Mouse (Mus musculus) monocyte, adult 5-6 weeks (primary cell): ENCODE data around the gene Uba52. TPM values are rescaled to one million over a fixed set of nuclear protein-coding genes. Genes with fewer than 3 reads are reported as not detected.

Experiments used
- ATAC-seq: fragments of 153-309, 156-312 bp; replicated peaks from 2 replicates; pipeline ENCODE4 v1.8.0; 2017; ENCODE audit warnings: mild to moderate bottlenecking; ENCODE audit not compliant: low TSS enrichment, insufficient number of reproducible peaks, severe bottlenecking, poor library complexity, low FRiP score
- total RNA-seq: library from RNA; stranded (forward); fragments of 200-1000, 200-491, 200-594 nt; gene quantifications from 3 replicates; pipeline ENCODE4 v1.2.3, GENCODE M21; 2017

Uba52 gene
- 1,178 to 1,886 TPM (median 1,315 TPM) in 3 replicates for total RNA-seq

GRCm38 (mm10) chr8:70510228-70510915 lies at the start of gene Uba52:
Gene Uba52, minus strand, starts transcription at chr8:70510801.
- peak; percentile 75 for ATAC-seq

- ATAC-seq: peak; percentile 56
These were observed 49.5 kb upstream of the Uba52 start for GRCm38 (mm10) chr8:70560096-70560495.

- ATAC-seq: no peak
These were observed 48.4 kb upstream of the Uba52 start for GRCm38 (mm10) chr8:70558983-70559382.

GRCm38 (mm10) chr8:70558334-70558733 lies 47.7 kb upstream of the Uba52 start:
- no peak for ATAC-seq

GRCm38 (mm10) chr8:70555079-70555747 lies 44.6 kb upstream of the Uba52 start:
- ATAC-seq: no peak

GRCm38 (mm10) chr8:70553740-70554139 lies 43.1 kb upstream of the Uba52 start:
- no peak for ATAC-seq

GRCm38 (mm10) chr8:70552836-70553235 lies 42.2 kb upstream of the Uba52 start:
- no peak for ATAC-seq

GRCm38 (mm10) chr8:70551558-70552161 lies 41.1 kb upstream of the Uba52 start:
- no peak for ATAC-seq

- no peak for ATAC-seq
These were observed 39.0 kb upstream of the Uba52 start for GRCm38 (mm10) chr8:70549412-70550184.

GRCm38 (mm10) chr8:70547762-70548161 lies 37.2 kb upstream of the Uba52 start:
- no peak for ATAC-seq

GRCm38 (mm10) chr8:70546412-70546811 lies 35.8 kb upstream of the Uba52 start:
- peak; percentile 12; the same call in 1 of the 2 replicates for ATAC-seq

- ATAC-seq: peak; percentile 70
These were observed 33.6 kb upstream of the Uba52 start for GRCm38 (mm10) chr8:70544200-70544687.

GRCm38 (mm10) chr8:70541081-70541480 lies 30.5 kb upstream of the Uba52 start:
- no peak for ATAC-seq

GRCm38 (mm10) chr8:70540507-70541071 lies 30.0 kb upstream of the Uba52 start:
- no peak for ATAC-seq

GRCm38 (mm10) chr8:70540013-70540506 lies 29.5 kb upstream of the Uba52 start:
- ATAC-seq: no peak

- ATAC-seq: peak; percentile 61
These were observed 28.6 kb upstream of the Uba52 start, which contains the start of gene Ell for GRCm38 (mm10) chr8:70539077-70539813. Gene Ell, plus strand, starts transcription at chr8:70539457.

GRCm38 (mm10) chr8:70538633-70539076 lies 28.1 kb upstream of the Uba52 start:
- ATAC-seq: peak; percentile 70
